Mouse (Mus musculus): ENCODE measurements at regions not wholly inside any gene's neighbourhood (a gene's known extent, or its start where the extent isn't known, plus 50 kb on each side); places are given as distances from the start of the nearest gene placed in this dataset.

GRCm38 (mm10) chr1:137806742-137807141 lies 368.8 kb downstream of the Ptprc start:
- Histone ChIP-seq H3K9me3 (no peaks in the 10 kb centered on the region), H3K27me3 (replicated peaks) (no peaks in the 10 kb centered on the region), H3K4me1 (peaks cover 10% of the 10 kb centered on the region), H3K4me3 (replicated peaks) (peak overlapping the region; percentile 88), H3K36me3 (replicated peaks; ENCODE audit: low read length) (no peaks in the 10 kb centered on the region)
- no peak for TF ChIP-seq GATA1 (IDR thresholded peaks at IDR 0.05; ENCODE audit: borderline replicate concordance, low read length)
- no peak for TF ChIP-seq FLI1 (IDR thresholded peaks at IDR 0.05; ENCODE audit: low read length)

- Histone ChIP-seq H3K27me3 (replicated peaks) (no peaks in the 10 kb centered on the region), H3K4me1 (peaks cover 10% of the 10 kb centered on the region), H3K36me3 (replicated peaks; ENCODE audit: low read length) (no peaks in the 10 kb centered on the region), H3K9me3 (no peaks in the 10 kb centered on the region), H3K4me3 (replicated peaks) (peak overlapping the region; percentile 88)
- TF ChIP-seq GATA1 (IDR thresholded peaks at IDR 0.05; ENCODE audit: borderline replicate concordance, low read length) (no peak), FLI1 (IDR thresholded peaks at IDR 0.05; ENCODE audit: low read length) (no peak)
Observed at GRCm38 (mm10) chr1:137806252-137806651, 369.3 kb downstream of the Ptprc start.

GRCm38 (mm10) chr1:137802119-137802518 lies 373.4 kb downstream of the Ptprc start:
- no peak for TF ChIP-seq FLI1 (IDR thresholded peaks at IDR 0.05; ENCODE audit: low read length)
- no peak for TF ChIP-seq GATA1 (IDR thresholded peaks at IDR 0.05; ENCODE audit: borderline replicate concordance, low read length)
- Histone ChIP-seq H3K36me3 (replicated peaks; ENCODE audit: low read length) (no peaks in the 10 kb centered on the region), H3K4me3 (replicated peaks) (no peak overlapping the region), H3K9me3 (no peaks in the 10 kb centered on the region), H3K4me1 (peaks cover 10% of the 10 kb centered on the region), H3K27me3 (replicated peaks) (no peaks in the 10 kb centered on the region)

- Histone ChIP-seq H3K4me3 (replicated peaks) (no peak overlapping the region), H3K27me3 (replicated peaks) (no peaks in the 10 kb centered on the region), H3K36me3 (replicated peaks; ENCODE audit: low read length) (no peaks in the 10 kb centered on the region), H3K4me1 (no peaks in the 10 kb centered on the region), H3K9me3 (no peaks in the 10 kb centered on the region)
- TF ChIP-seq GATA1 (IDR thresholded peaks at IDR 0.05; ENCODE audit: borderline replicate concordance, low read length) = no peak
- TF ChIP-seq FLI1 (IDR thresholded peaks at IDR 0.05; ENCODE audit: low read length) = no peak
Observed at GRCm38 (mm10) chr1:137800752-137801151, 374.8 kb downstream of the Ptprc start.

GRCm38 (mm10) chr1:137788789-137789188 lies 386.7 kb downstream of the Ptprc start:
- H3K4me3 ChIP-seq (replicated peaks) = no peak overlapping the region

GRCm38 (mm10) chr1:137786653-137787052 lies 388.9 kb downstream of the Ptprc start:
- no peaks in the 10 kb centered on the region for H3K27me3 ChIP-seq (replicated peaks)
- H3K36me3 ChIP-seq (replicated peaks; ENCODE audit: low read length) = no peaks in the 10 kb centered on the region
- H3K4me3 ChIP-seq (replicated peaks) = no peak overlapping the region
- H3K9me3 ChIP-seq = no peaks in the 10 kb centered on the region
- H3K4me1 ChIP-seq = no peaks in the 10 kb centered on the region
- TF ChIP-seq FLI1 (IDR thresholded peaks at IDR 0.05; ENCODE audit: low read length) (no peak), GATA1 (IDR thresholded peaks at IDR 0.05; ENCODE audit: borderline replicate concordance, low read length) (no peak)

More at GRCm38 (mm10) chr1:137788789-137789188, 386.7 kb downstream of the Ptprc start:
- Histone ChIP-seq H3K27me3 (replicated peaks) (no peaks in the 10 kb centered on the region), H3K36me3 (replicated peaks; ENCODE audit: low read length) (no peaks in the 10 kb centered on the region), H3K9me3 (no peaks in the 10 kb centered on the region), H3K4me1 (no peaks in the 10 kb centered on the region)
- TF ChIP-seq GATA1 (IDR thresholded peaks at IDR 0.05; ENCODE audit: borderline replicate concordance, low read length) = no peak
- TF ChIP-seq FLI1 (IDR thresholded peaks at IDR 0.05; ENCODE audit: low read length) = no peak

- no peaks in the 10 kb centered on the region for H3K27me3 ChIP-seq (replicated peaks)
- H3K36me3 ChIP-seq (replicated peaks; ENCODE audit: low read length) = no peaks in the 10 kb centered on the region
- no peaks in the 10 kb centered on the region for H3K9me3 ChIP-seq
- no peaks in the 10 kb centered on the region for H3K4me1 ChIP-seq
- TF ChIP-seq FLI1 (IDR thresholded peaks at IDR 0.05; ENCODE audit: low read length) (no peak), GATA1 (IDR thresholded peaks at IDR 0.05; ENCODE audit: borderline replicate concordance, low read length) (no peak)
- no peak overlapping the region for H3K4me3 ChIP-seq (replicated peaks)
Observed at GRCm38 (mm10) chr1:137774586-137774985, 400.9 kb downstream of the Ptprc start.

- Histone ChIP-seq H3K27me3 (replicated peaks) (no peaks in the 10 kb centered on the region), H3K4me3 (replicated peaks) (no peak overlapping the region), H3K9me3 (no peaks in the 10 kb centered on the region), H3K4me1 (no peaks in the 10 kb centered on the region), H3K36me3 (replicated peaks; ENCODE audit: low read length) (no peaks in the 10 kb centered on the region)
- no peak for TF ChIP-seq GATA1 (IDR thresholded peaks at IDR 0.05; ENCODE audit: borderline replicate concordance, low read length)
- no peak for TF ChIP-seq FLI1 (IDR thresholded peaks at IDR 0.05; ENCODE audit: low read length)
Observed at GRCm38 (mm10) chr1:137760797-137761196, 414.7 kb downstream of the Ptprc start.

- peak overlapping the region; percentile 57 for H3K4me3 ChIP-seq (replicated peaks)
Observed at GRCm38 (mm10) chr1:137751446-137751961, 424.0 kb downstream of the Ptprc start.

GRCm38 (mm10) chr1:137750894-137751293 lies 424.6 kb downstream of the Ptprc start:
- H3K27me3 ChIP-seq (replicated peaks) = no peaks in the 10 kb centered on the region
- no peak overlapping the region for H3K4me3 ChIP-seq (replicated peaks)
- H3K36me3 ChIP-seq (replicated peaks; ENCODE audit: low read length) = peaks cover 2% of the 10 kb centered on the region
- TF ChIP-seq FLI1 (IDR thresholded peaks at IDR 0.05; ENCODE audit: low read length) (no peak), GATA1 (IDR thresholded peaks at IDR 0.05; ENCODE audit: borderline replicate concordance, low read length) (no peak)
- peaks cover 7% of the 10 kb centered on the region for H3K4me1 ChIP-seq
- peaks cover 14% of the 10 kb centered on the region for H3K9me3 ChIP-seq

More at GRCm38 (mm10) chr1:137751446-137751961, 424.0 kb downstream of the Ptprc start:
- Histone ChIP-seq H3K36me3 (replicated peaks; ENCODE audit: low read length) (peaks cover 2% of the 10 kb centered on the region), H3K27me3 (replicated peaks) (no peaks in the 10 kb centered on the region), H3K4me1 (peaks cover 7% of the 10 kb centered on the region), H3K9me3 (peaks cover 14% of the 10 kb centered on the region)
- no peak for TF ChIP-seq FLI1 (IDR thresholded peaks at IDR 0.05; ENCODE audit: low read length)
- no peak for TF ChIP-seq GATA1 (IDR thresholded peaks at IDR 0.05; ENCODE audit: borderline replicate concordance, low read length)
